Mouse (Mus musculus) ES-E14 (cell line): Measurements from ENCODE around the gene Cd300lf.

Experiments used
- HCFC1 ChIP-seq: IDR thresholded peaks from 2 replicates; pipeline ENCODE4 v1.6.1; 2012; ENCODE audit warnings: low read length, inconsistent platforms, borderline replicate concordance; ENCODE audit not compliant: insufficient read depth
- MAFK ChIP-seq: IDR thresholded peaks from 2 replicates; pipeline ENCODE4 v1.6.1; 2014; ENCODE audit warnings: mild to moderate bottlenecking, low read depth, low read length, inconsistent platforms; ENCODE audit not compliant: insufficient read depth

- TF ChIP-seq HCFC1 (no peak), MAFK (no peak)
Observed at GRCm38 (mm10) chr11:115101615-115102051, 32.2 kb downstream of the Cd300lf start.
